Mouse (Mus musculus) layer of hippocampus, postnatal 25 days (tissue): ENCODE measurements around the gene Atp5g1. TPM values are rescaled to one million over a fixed set of nuclear protein-coding genes. Genes with fewer than 3 reads are reported as not detected.
"Not testable (repeated sequence)": the region's sequence is repeated elsewhere in the genome, so short reads cannot be mapped to it uniquely, and the experiment has no call there.

Source experiments
- DNase-seq, 2 experiments: peaks; one replicate each; pipeline ENCODE4 v3.0.0; 2022; ENCODE audit warnings: mixed read lengths in 2 of 2, low spot score in 1 of 2; ENCODE audit errors: extremely low spot score in 1 of 2
- total RNA-seq, 2 experiments: library from RNA; stranded (reverse); gene quantifications; 2 replicates each; pipeline ENCODE4 v1.2.3; 2021

The Atp5g1 gene
- 100 to 1,000 TPM; 430 to 475 TPM for total RNA-seq

- peak; percentile 78 to 79 for DNase-seq
Measured at GRCm38 (mm10) chr11:96075509-96076220, at the start of gene Atp5g1. Gene Atp5g1, minus strand, starts transcription at chr11:96075670.

GRCm38 (mm10) chr11:96124052-96124914, 48.8 kb upstream of the Atp5g1 start:
- peak; percentile 6 to 8 for DNase-seq

DNA sequence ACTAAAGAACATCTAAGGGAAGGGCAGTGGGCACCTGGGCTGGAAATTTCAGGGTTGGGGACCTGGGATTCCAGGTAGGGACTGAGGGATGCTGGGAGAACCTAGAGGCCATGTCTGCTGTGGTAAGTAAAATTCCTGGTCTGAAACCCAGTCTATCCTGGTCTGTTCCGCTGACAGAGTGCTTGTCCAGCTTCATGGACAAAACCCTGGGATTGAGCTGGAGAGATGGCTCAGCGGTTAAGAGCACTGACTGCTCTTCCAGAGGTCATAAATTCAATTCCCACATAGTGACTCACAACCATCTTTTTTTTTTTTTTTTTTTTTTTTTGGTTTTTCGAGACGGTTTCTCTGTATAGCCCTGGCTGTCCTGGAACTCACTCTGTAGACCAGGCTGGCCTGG, 47.3 kb upstream of the Atp5g1 start:
- not testable (repeated sequence) for DNase-seq

GRCm38 (mm10) chr11:96119401-96119800, 43.9 kb upstream of the Atp5g1 start:
- DNase-seq = no peak

DNA sequence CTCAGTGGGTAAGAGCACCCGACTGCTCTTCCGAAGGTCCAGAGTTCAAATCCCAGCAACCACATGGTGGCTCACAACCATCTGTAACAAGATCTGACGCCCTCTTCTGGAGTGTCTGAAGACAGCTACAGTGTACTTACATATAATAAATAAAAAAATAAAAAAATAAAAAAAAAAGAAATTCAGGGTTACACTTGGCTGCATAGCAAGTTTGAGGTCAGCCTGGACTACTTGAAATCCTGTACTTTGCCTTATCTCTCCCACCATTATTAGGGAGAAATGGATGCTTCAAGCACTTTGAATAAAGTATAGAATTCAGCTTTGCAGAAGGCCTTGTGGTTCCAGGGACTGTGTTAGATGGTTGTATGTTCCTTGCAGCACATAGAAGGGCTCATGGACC, 41.5 kb upstream of the Atp5g1 start:
- DNase-seq = not testable (repeated sequence)

- no peak for DNase-seq
Measured at GRCm38 (mm10) chr11:96116116-96116515, 40.6 kb upstream of the Atp5g1 start.

- no peak for DNase-seq
Measured at GRCm38 (mm10) chr11:96115416-96115815, 39.9 kb upstream of the Atp5g1 start.

GRCm38 (mm10) chr11:96114077-96114476, 38.6 kb upstream of the Atp5g1 start:
- no peak for DNase-seq

DNA sequence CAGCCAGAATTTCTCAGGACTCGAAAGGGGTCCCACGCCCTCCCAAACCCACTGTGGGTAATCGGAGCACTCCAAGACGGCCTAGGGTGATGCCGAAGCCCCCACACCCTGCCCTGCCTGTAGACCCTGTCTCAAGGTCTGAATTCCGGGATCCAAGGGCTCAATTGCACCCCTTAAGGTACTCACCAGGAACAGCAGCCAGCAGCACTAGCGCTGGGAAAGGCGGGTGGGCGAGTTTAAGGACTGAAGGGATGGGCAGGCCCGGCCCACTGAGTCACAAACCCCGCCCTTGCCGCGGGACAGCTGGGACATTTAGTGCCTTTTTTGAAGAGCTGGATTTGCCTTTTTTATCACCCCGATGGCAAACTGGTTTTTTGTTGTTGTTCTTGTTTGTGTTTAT, 36.3 kb upstream of the Atp5g1 start, which contains the start of gene Calcoco2:
Gene Calcoco2 (minus strand): TSS at position 214 of the 400 bp plus-strand sequence.
- no peak for DNase-seq

DNA sequence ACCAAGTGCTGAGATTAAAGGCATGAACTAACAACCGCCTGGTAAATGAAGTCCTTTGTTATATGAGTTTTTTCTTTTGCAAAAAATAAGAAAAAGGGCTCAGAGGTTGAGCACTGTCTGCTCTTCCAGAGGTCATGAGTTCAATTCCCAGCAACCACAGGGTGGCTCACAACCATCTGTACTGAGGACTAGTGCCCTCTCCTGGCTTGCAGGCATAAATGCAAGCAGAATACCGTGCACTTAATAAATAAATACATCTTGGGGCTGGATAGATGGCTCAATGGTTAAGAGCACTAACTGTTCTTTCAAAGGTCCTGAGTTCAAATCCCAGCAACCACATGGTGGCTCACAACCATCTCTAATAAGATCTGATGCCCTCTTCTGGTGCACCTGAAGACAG, 35.5 kb upstream of the Atp5g1 start:
- not testable (repeated sequence) for DNase-seq

- no peak for DNase-seq
Measured at GRCm38 (mm10) chr11:96108376-96108775, 32.9 kb upstream of the Atp5g1 start.

DNA sequence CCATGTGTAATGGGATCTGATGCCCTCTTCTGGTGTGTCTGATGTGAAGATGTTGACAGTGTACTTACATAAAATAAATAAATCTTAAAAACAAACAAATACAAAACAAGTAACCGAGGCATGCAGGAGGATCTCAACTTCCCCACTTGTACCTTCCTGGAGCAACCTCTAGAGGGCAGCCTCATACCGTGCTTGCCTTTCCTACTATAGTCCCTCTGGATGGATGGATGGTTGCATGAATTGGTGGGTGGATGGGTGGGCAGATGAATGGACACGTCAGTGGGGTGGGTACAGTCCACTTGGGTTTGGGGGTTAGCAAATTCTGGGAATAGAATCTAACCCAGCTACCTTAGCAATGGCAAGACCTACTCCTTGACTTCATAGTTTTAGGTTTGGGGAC, 17.9 kb upstream of the Atp5g1 start:
- DNase-seq = peak; percentile 21 to 53

DNA sequence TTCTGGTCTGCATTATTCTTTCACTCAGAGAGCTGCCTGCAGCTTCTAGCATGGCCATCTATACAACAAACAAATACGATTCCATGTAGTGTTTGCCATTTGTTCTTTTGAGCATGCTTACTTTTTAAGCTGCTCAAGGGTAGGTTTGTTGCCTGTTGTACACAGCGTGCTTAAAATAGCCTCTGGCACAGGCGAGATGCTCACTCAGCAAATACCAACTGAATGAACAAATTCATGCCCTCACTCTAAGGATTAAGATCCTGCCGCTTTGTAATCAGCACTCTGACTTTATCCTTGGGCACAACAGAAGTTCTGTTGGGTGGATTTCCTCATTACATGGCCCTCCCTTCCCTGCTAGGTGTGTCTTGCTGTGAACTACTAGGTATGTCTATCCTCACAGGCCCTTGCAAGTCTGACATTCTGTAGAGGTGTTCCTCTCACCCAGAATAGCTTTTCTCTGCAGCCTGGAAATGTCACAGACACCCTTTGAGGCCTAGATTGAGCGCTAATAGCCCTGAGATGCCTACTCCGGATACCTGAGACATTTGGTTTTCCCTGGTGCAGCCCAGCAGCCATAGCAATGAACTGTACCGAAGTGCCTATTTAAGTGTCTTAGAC, 17.3 kb upstream of the Atp5g1 start:
- no peak for DNase-seq

DNA sequence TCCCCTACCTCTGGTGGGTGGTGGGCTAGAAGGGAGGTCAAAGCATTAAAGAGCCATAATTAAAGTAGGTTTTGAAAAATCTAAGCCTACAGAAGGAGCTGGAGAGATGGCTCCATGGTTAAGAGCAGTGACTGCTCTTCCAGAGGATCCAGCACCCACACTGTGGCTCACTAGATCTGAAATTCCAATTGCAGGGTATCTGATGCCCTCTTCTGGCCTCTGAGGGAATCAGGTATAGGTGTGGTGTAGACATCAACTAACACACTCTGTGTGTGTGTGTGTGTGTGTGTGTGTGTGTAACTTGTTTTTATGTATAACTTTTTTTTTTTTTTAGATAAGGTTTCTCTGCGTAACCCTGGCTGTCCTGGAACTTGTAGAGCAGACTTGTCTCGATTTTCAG, 15.6 kb upstream of the Atp5g1 start:
- no peak for DNase-seq

DNA sequence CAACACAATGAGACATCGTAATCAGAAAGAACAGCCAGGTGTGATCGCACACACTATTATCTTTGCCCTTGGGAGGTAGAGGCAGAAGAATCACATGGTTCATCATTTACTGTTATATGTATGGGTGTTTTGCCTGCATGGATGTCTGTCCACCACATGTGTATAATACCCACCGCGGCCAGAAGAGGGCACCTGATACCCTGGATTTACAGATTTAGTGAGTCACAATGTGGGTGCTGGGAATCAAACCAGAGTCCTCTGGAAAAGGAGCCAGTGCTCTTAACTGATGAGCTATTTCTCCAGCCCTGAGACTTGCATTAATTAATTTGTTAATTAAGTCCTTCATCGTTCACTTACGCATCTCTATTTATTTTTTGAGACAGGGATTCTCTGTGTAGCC, 12.5 kb upstream of the Atp5g1 start:
- DNase-seq = no peak

GRCm38 (mm10) chr11:96082682-96083081, 7.2 kb upstream of the Atp5g1 start:
- DNase-seq = no peak

DNA sequence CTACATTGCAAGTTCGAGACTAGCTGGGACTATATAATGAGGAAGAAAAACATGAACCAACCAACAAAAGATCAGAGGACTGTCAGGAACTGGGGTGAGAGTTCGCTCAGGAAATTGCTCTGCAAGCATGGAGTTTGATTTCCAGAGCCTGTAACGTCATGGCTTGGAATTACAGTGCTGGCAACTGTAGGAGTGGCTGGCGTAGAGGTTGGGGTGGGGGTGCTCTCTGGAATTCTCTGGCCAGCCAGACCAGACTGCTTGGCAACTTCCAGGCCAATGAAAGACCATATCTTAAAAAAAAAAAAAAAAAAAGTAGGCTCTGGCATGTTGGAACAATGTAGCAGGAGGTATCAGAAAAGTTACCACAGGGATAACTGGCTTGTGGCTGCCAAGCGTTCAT, 5.3 kb upstream of the Atp5g1 start:
- no peak for DNase-seq

DNA sequence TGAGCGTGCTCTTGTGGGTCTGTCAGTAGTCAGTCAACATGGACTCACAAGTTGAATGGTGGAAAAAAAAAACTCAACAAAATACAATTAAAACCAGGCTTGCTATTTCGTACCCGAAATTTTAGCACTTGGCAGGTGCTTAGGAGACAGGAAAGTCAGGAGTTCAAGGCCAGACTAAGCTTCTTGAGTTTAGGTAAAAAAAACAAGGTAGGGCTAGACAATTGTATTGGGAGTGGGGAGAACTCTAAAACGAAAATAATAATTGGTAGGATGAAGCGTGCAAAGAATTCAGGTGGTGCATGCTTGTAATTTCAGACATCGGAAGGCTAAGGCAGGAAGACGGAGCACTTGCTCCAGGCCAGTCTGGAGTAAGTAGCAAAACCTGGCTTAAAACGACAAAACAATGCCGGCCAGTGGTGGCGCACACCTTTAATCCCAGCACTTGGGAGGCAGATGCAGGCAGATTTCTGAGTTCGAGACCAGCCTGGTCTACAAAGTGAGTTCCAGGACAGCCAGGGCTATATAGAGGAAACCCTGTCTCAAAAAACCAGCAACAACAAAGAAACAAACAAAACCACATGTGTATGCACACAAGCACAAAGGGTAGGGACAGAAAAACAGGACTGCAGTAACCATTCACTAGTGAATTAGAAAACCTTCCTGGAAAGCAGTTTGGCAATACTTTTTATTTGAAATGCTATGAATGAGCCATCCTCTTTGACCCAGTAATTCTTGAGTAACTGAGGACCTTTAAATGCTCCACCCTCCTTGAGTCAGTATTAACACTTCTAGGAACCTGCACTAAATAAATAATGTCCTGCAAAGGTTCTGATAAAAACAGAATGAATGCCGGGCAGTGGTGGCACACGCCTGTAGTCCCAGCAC, 993 bp upstream of the Atp5g1 start:
- DNase-seq = no peak

- peak in 1 of 2 experiments; percentile 17 for DNase-seq
Measured at GRCm38 (mm10) chr11:96075177-96075508, 327 bp downstream of the Atp5g1 start.
